Mouse (Mus musculus): ENCODE measurements around the gene Cdk5r1. TPM values are rescaled to one million over a fixed set of nuclear protein-coding genes. Genes with fewer than 3 reads are reported as not detected.

Gene Cdk5r1
- polyA plus RNA-seq, 1 experiment from 2014 or later = 0.75 TPM

GRCm38 (mm10) chr11:80495972-80496371, 19.1 kb downstream of the Cdk5r1 start:
- ATAC-seq = no peak
- 87% methylated on average over 6 of the region's 6 CpGs for WGBS (ENCODE audit: insufficient replicate concordance)

GRCm38 (mm10) chr11:80496640-80497039, 19.8 kb downstream of the Cdk5r1 start:
- peaks cover 7% of the 10 kb centered on the region for H3K4me1 ChIP-seq
- no peaks in the 10 kb centered on the region for H3K27me3 ChIP-seq (replicated peaks)
- no peak overlapping the region for H3K27ac ChIP-seq
- H3K4me3 ChIP-seq = no peak overlapping the region
- no peak overlapping the region for H3K4me2 ChIP-seq
- H3K9me3 ChIP-seq (replicated peaks) = no peaks in the 10 kb centered on the region
- ATAC-seq = no peak
- H3K9ac ChIP-seq = no peak overlapping the region
- WGBS (ENCODE audit: insufficient replicate concordance) = 76% methylated on average over 1 of the region's 1 CpGs
- no peaks in the 10 kb centered on the region for H3K36me3 ChIP-seq

More at GRCm38 (mm10) chr11:80495972-80496371, 19.1 kb downstream of the Cdk5r1 start:
- Histone ChIP-seq H3K4me1 (peaks cover 7% of the 10 kb centered on the region), H3K9me3 (replicated peaks) (no peaks in the 10 kb centered on the region), H3K27me3 (replicated peaks) (no peaks in the 10 kb centered on the region), H3K27ac (no peak overlapping the region), H3K36me3 (no peaks in the 10 kb centered on the region), H3K9ac (no peak overlapping the region), H3K4me3 (no peak overlapping the region), H3K4me2 (no peak overlapping the region)

DNA sequence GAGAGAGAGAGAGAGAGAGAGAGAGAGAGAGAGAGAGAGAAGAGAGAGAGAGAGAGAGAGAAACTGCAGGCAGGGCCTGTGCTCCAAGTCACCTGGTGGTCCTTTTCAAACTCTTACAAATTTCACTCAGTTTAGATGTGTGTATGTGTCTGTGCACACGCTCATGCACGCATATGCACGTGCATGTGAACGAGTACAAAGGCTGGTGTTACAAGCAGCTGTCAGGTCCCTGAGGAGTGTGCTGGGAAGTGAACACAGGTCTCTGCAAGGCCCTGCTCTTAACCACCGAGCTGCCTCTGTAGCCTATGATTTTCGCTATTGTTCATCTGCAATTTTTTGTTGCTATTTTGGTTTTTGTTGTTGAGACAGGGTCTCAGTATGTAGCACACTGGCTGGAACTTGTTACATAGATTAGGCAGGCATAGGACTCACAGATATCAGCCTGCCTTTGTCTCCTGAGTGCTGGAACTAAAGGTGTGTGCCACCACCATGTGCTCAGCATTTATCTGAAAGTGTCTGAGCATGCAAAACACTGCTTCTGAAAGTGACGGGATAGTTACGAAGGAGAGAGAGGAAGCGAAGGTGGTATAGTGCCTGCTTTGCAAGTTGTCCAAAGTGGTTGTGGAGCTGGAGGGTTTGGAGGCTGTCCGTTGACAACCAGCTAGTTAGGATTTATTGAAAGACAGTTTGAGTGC, 20.5 kb downstream of the Cdk5r1 start:
- H3K4me1 ChIP-seq = peaks cover 7% of the 10 kb centered on the region
- no peaks in the 10 kb centered on the region for H3K36me3 ChIP-seq
- H3K27me3 ChIP-seq (replicated peaks) = no peaks in the 10 kb centered on the region
- ATAC-seq = no peak
- H3K27ac ChIP-seq = no peak overlapping the region
- no peak overlapping the region for H3K9ac ChIP-seq
- H3K4me3 ChIP-seq = no peak overlapping the region
- no peaks in the 10 kb centered on the region for H3K9me3 ChIP-seq (replicated peaks)
- no peak overlapping the region for H3K4me2 ChIP-seq
- 70% methylated on average over 10 of the region's 10 CpGs for WGBS (ENCODE audit: insufficient replicate concordance)

DNA sequence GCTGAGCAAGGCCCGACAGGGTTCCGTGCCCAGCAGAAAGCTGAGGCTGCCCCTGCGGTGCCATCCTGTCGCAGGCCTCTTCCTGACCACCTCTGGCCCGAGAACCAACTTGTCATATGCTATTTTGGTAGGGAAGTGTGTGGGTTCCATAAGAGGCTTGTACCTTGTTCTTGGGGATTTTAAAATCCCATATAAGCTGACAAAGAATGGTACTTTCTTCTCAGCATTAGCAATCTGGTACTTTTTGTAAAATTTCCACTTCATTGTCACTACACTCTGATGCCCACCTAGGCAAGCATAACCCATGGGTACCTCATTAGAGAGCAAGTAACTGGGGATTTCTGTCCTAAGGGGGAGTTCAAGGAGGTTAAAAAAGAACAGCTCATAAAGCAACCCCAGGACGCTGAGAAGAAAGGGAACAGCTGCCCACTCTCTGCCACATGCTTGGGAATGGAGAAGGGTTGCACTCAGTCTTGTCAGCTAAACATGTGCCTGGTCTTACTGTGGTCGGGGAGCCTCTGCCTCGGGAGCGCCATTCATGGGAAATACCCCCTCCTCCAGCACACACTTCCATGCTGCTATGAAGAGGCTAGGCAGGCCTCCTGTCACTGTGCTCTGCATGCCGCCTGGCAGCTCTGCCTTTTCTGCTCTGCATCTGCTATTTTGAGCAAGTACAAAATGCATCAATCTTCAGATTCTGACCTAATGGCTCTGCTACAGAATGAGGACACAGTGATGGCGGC, 21.7 kb downstream of the Cdk5r1 start:
- peaks cover 7% of the 10 kb centered on the region for H3K4me1 ChIP-seq
- H3K27ac ChIP-seq = no peak overlapping the region
- H3K4me3 ChIP-seq = no peak overlapping the region
- H3K27me3 ChIP-seq (replicated peaks) = no peaks in the 10 kb centered on the region
- no peaks in the 10 kb centered on the region for H3K9me3 ChIP-seq (replicated peaks)
- H3K36me3 ChIP-seq = no peaks in the 10 kb centered on the region
- H3K4me2 ChIP-seq = no peak overlapping the region
- no peak for ATAC-seq
- WGBS (ENCODE audit: insufficient replicate concordance) = 56% methylated on average over 11 of the region's 11 CpGs
- H3K9ac ChIP-seq = no peak overlapping the region

DNA sequence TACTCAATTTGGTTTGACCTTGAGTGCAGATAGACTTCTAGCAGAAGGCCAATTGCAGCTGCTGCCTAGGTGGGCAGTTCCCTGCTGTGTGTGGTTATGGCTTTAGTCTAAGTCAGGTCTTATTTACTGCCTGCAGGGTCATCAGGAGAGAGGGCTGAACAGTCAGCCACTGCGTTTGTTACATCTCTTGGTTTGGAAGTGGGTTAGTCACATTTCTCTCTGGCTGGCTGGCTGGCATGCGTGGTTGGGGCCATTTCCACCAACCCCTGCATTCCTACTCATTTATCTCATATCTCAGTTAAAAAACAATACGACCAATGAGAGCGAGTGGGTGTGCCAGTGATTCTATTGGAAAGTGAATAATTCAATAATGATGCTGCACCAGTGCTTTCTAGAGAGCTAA, 22.7 kb downstream of the Cdk5r1 start:
- Histone ChIP-seq H3K4me1 (peaks cover 13% of the 10 kb centered on the region), H3K9ac (no peak overlapping the region), H3K27ac (no peak overlapping the region), H3K4me3 (no peak overlapping the region), H3K4me2 (no peak overlapping the region), H3K9me3 (replicated peaks) (no peaks in the 10 kb centered on the region), H3K36me3 (no peaks in the 10 kb centered on the region), H3K27me3 (replicated peaks) (no peaks in the 10 kb centered on the region)
- ATAC-seq = no peak
- WGBS (ENCODE audit: insufficient replicate concordance) = 62% methylated on average over 4 of the region's 4 CpGs

DNA sequence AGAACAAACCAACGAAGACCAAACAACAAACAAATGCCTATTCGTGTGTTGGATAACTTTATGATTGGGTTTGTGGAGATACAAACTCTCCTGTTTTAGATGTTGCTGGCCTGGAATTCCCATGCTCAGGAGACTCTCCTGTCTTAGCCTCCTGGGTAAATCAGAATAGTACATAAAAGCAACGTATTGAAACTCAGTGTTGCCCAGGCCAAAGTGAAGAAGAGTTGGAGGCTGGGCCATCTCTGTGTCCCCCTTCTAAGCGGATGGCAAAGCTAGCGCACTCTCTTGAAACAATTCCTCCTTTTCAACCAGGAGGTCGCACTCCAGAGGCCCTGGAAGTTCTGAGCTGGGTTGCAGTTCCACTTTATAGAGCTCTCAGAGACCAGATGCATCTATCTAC, 26.5 kb downstream of the Cdk5r1 start:
- Histone ChIP-seq H3K36me3 (no peaks in the 10 kb centered on the region), H3K4me2 (no peak overlapping the region), H3K4me3 (no peak overlapping the region), H3K4me1 (peaks cover 18% of the 10 kb centered on the region), H3K27ac (no peak overlapping the region), H3K27me3 (replicated peaks) (no peaks in the 10 kb centered on the region), H3K9me3 (replicated peaks) (no peaks in the 10 kb centered on the region), H3K9ac (no peak overlapping the region)
- 72% methylated on average over 6 of the region's 6 CpGs for WGBS (ENCODE audit: insufficient replicate concordance)
- no peak for ATAC-seq

DNA sequence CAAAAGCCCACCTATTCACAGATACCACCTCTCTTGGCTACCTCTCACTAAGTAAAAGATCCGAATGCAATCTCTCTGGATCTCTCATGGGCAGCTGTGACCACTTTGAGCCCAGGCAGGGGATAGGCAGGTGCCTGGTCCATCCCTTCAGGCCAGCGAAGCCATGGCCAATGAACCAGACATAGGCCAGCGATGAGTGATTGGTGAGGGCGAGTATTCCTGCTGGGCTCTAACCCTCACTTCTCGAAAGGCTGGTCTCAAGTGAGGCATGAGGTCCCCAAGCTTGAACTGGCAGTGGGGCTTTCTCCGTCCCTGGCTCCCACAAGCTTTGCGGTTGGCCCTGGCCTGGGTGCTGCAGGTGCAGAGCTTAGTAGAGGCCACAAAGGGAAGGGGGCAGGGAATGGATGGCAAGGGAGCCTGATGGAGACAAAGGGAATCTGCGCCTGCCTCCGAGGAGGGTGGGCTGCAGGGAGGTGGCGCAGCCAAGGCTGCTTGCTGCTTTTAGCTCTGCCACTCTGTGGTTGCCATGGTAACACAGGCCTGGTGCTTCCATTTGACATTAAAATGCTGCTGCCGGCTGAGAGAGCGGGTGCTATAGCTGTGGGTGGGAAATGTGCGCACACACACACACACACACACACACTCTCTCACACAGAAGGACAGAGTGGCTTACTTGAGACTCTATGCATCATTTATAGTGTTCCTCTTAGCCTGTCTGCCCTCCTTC, 27.1 kb downstream of the Cdk5r1 start:
- 0 out of 2 replicates have a peak, but pooled peaks cover under 1% of the 10 kb centered on the region for H3K27me3 ChIP-seq (replicated peaks)
- H3K9ac ChIP-seq = no peak overlapping the region
- 54% methylated on average over 13 of the region's 13 CpGs for WGBS (ENCODE audit: insufficient replicate concordance)
- no peaks in the 10 kb centered on the region for H3K36me3 ChIP-seq
- H3K4me1 ChIP-seq = peaks cover 22% of the 10 kb centered on the region
- H3K4me2 ChIP-seq = no peak overlapping the region
- H3K27ac ChIP-seq = no peak overlapping the region
- no peak for ATAC-seq
- H3K4me3 ChIP-seq = no peak overlapping the region
- H3K9me3 ChIP-seq (replicated peaks) = no peaks in the 10 kb centered on the region

DNA sequence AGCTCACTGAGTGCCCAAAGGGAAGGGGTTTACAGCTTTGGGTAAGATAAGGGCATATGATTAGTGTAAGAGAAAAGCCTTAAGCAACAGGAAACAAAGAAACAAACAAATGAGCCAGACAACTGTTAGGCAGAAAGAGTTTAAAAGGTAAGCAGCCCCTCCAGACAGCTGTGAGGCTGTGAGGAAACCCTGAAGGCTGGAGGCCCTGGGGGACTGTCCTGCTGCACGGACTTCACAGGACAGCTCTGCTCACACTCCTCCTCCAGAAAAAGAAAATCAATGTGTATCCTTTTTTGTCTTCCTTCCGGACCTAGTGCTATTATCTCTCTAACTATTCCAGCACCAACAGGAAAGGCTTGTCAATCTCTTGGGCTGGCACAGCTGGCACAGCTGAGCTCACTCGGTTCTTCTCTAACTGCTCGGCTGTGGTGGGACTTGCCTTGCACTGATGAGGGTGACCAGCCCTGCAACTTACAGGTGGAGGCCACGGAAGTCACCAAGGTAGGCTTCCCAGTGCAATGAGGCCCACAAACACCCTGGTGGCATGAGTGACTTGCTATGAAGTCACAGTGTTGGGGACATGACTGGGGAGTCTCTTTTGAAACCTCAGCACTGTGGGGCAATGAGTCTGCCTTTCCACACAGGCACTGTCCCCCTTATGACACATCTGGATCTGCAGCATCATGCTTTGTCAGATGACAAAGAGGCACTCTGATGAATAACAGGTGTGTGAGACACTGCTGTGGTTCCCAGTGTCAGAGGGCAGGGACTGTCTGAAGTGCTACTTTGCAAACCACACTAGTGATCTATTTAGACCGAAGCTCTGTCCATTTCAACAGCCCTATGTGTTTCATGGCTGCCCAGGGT, 27.9 kb downstream of the Cdk5r1 start:
- ATAC-seq = no peak
- WGBS (ENCODE audit: insufficient replicate concordance) = 34% methylated on average over 6 of the region's 6 CpGs
- Histone ChIP-seq H3K36me3 (no peaks in the 10 kb centered on the region), H3K9me3 (replicated peaks) (no peaks in the 10 kb centered on the region), H3K27me3 (replicated peaks) (peaks cover 6% of the 10 kb centered on the region; the same call in 1 of the 2 replicates), H3K4me3 (no peak overlapping the region), H3K4me2 (no peak overlapping the region), H3K9ac (no peak overlapping the region), H3K27ac (no peak overlapping the region), H3K4me1 (peaks cover 21% of the 10 kb centered on the region)

GRCm38 (mm10) chr11:80505581-80505980, 28.8 kb downstream of the Cdk5r1 start:
- Histone ChIP-seq H3K27ac (no peak overlapping the region), H3K4me1 (peaks cover 20% of the 10 kb centered on the region; the same call in 1 of the 2 replicates), H3K9me3 (replicated peaks) (no peaks in the 10 kb centered on the region), H3K4me2 (no peak overlapping the region), H3K27me3 (replicated peaks) (peaks cover 10% of the 10 kb centered on the region; the same call in 1 of the 2 replicates), H3K36me3 (no peaks in the 10 kb centered on the region), H3K4me3 (no peak overlapping the region), H3K9ac (no peak overlapping the region)
- no peak for ATAC-seq
- WGBS (ENCODE audit: insufficient replicate concordance) = 77% methylated on average over 3 of the region's 3 CpGs

- H3K9ac ChIP-seq = no peak overlapping the region
- H3K36me3 ChIP-seq = no peaks in the 10 kb centered on the region
- H3K27me3 ChIP-seq (replicated peaks) = peaks cover 10% of the 10 kb centered on the region; the same call in 1 of the 2 replicates
- peaks cover 20% of the 10 kb centered on the region; the same call in 1 of the 2 replicates for H3K4me1 ChIP-seq
- no peak overlapping the region for H3K27ac ChIP-seq
- H3K4me2 ChIP-seq = no peak overlapping the region
- ATAC-seq = no peak
- H3K4me3 ChIP-seq = no peak overlapping the region
- no peaks in the 10 kb centered on the region for H3K9me3 ChIP-seq (replicated peaks)
These were observed 29.7 kb downstream of the Cdk5r1 start for GRCm38 (mm10) chr11:80506483-80506882.

DNA sequence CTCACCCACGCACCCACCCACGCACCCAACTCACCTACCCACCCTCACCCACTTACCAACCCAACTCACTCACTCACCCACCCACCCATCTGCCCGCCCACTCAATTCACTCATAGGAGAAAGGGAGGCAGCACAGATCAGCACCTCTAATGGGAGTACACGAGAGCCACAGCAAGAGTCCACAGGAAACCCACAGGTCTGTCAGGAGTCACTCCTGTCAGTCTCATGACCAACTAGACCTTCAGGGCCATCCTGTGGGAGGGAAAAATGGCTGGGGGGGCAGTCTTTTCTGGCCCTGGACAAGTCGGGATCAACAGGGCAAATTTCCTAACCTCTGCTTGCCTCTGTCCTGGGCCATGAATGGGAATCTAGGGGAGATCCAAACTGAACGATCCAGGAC, 31.0 kb downstream of the Cdk5r1 start:
- Histone ChIP-seq H3K27me3 (replicated peaks) (peaks cover 10% of the 10 kb centered on the region; the same call in 1 of the 2 replicates), H3K27ac (no peak overlapping the region), H3K9me3 (replicated peaks) (no peaks in the 10 kb centered on the region)

More for the DNA sequence above, 31.0 kb downstream of the Cdk5r1 start:
- no peak for ATAC-seq
- H3K9ac ChIP-seq = no peak overlapping the region
- H3K4me1 ChIP-seq = peaks cover 20% of the 10 kb centered on the region; the same call in 1 of the 2 replicates
- WGBS (ENCODE audit: insufficient replicate concordance) = 62% methylated on average over 5 of the region's 6 CpGs
- no peak overlapping the region for H3K4me2 ChIP-seq
- no peaks in the 10 kb centered on the region for H3K36me3 ChIP-seq
- H3K4me3 ChIP-seq = no peak overlapping the region

Measured in liver, embryonic 12.5 days (tissue).